Mouse (Mus musculus) CH12.LX (cell line): Measurements from ENCODE around the gene Zfp78.

Source experiments
- BHLHE40 ChIP-seq: IDR thresholded peaks from 2 replicates; pipeline ENCODE4 v1.6.1; 2011; ENCODE audit warnings: mild to moderate bottlenecking, low read depth, low read length, improper control_type of control experiment
- CTCF ChIP-seq, 2 experiments: IDR thresholded peaks in 1 of 2; conservative IDR thresholded peaks in 1 of 2; 2 replicates each; pipeline ENCODE4 v1.5.1; 2011 to 2012; ENCODE audit warnings: low read depth in 2 of 2, low read length in 2 of 2, improper control_type of control experiment in 1 of 2, inconsistent platforms in 1 of 2, mild to moderate bottlenecking in 1 of 2, moderate library complexity in 1 of 2
- EP300 ChIP-seq: IDR thresholded peaks from 2 replicates; pipeline ENCODE4 v1.6.1; 2011; ENCODE audit warnings: low read length, improper control_type of control experiment
- HCFC1 ChIP-seq: IDR thresholded peaks from 2 replicates; pipeline ENCODE4 v1.6.1; 2012; ENCODE audit warnings: low read depth, mild to moderate bottlenecking, inconsistent platforms, low read length, improper control_type of control experiment
- IRF4 ChIP-seq: IDR thresholded peaks from 2 replicates; pipeline ENCODE4 v1.6.1; 2014; ENCODE audit warnings: low read depth, mild to moderate bottlenecking, inconsistent platforms, low read length, improper control_type of control experiment
- MAX ChIP-seq: IDR thresholded peaks from 2 replicates; pipeline ENCODE4 v1.6.1; 2011; ENCODE audit warnings: low read length, improper control_type of control experiment
- MAZ ChIP-seq: IDR thresholded peaks from 2 replicates; pipeline ENCODE4 v1.6.1; 2012; ENCODE audit warnings: low read depth, mild to moderate bottlenecking, inconsistent platforms, low read length, improper control_type of control experiment, moderate library complexity
- MYC ChIP-seq: IDR thresholded peaks from 2 replicates; pipeline ENCODE4 v1.6.1; 2011; ENCODE audit warnings: low read depth, mild to moderate bottlenecking, improper control_type of control experiment, low read length
- NELFE ChIP-seq: IDR thresholded peaks from 2 replicates; pipeline ENCODE4 v1.6.1; 2011; ENCODE audit warnings: low read depth, low read length, improper control_type of control experiment
- NRF1 ChIP-seq: IDR thresholded peaks from 2 replicates; pipeline ENCODE4 v1.6.1; 2014; ENCODE audit warnings: low read depth, mild to moderate bottlenecking, inconsistent platforms, low read length, improper control_type of control experiment, moderate library complexity
- POLR2A ChIP-seq: IDR thresholded peaks from 2 replicates; pipeline ENCODE4 v1.6.1; 2011; ENCODE audit warnings: low read depth, mild to moderate bottlenecking, improper control_type of control experiment, low read length
- USF1 ChIP-seq: IDR thresholded peaks from 2 replicates; pipeline ENCODE4 v1.6.1; 2014; ENCODE audit warnings: low read depth, mild to moderate bottlenecking, inconsistent platforms, low read length, improper control_type of control experiment
- ZC3H11A ChIP-seq: IDR thresholded peaks from 2 replicates; pipeline ENCODE4 v1.6.1; 2012; ENCODE audit warnings: low read depth, mild to moderate bottlenecking, inconsistent platforms, low read length, improper control_type of control experiment
- ZKSCAN1 ChIP-seq: IDR thresholded peaks from 2 replicates; pipeline ENCODE4 v1.6.1; 2012; ENCODE audit warnings: low read depth, inconsistent platforms, low read length, improper control_type of control experiment, borderline replicate concordance

DNA sequence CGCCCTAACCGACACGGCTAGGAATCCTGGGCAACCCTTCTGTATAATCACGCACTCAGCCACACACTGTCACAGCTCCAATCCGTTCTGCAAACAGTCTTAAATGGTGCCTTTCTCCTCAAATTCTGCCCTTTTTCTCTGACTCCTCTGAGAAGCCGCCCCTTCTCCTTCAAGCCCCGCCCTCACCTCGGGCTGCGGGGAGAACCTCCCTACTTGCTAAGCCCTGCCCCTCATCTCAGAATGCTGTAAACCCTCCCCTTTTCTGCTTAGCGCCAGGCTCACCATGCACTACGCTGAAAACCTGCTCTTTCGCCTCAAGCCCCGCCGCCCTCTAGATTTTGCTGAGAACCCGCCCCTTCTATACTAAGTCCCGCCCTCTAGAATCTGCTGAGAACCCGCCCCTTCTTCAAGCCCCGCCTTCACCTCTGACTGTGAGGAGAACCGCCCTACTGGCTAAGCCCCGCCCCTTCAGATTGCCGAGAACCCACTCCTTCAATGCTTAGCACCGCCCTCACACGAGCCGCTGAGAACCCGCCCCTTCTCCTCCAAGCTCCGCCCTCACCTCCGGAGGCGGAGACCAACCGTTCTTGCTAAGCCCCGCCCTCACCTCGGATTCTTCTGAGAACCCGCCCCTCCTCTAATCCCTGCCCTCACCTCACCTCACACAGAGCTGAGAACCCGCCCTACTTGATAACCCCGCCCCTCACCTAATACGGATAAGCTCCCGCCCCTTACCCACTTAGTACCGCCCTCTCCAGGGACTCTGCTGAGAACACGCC, 623 bp upstream of the Zfp78 start:
- no peak for TF ChIP-seq HCFC1
- TF ChIP-seq MAZ = no peak
- TF ChIP-seq EP300 = no peak
- no peak for TF ChIP-seq POLR2A
- no peak for TF ChIP-seq ZC3H11A
- no peak for TF ChIP-seq NRF1
- no peak for TF ChIP-seq MAX
- TF ChIP-seq ZKSCAN1 = no peak
- no peak for TF ChIP-seq CTCF (conservative IDR thresholded peaks at IDR 0.05 in 1 of 2, IDR thresholded peaks at IDR 0.05 in 1 of 2; ENCODE audit: low read depth in 2 of 2, low read length in 2 of 2)
- TF ChIP-seq NELFE = no peak
- TF ChIP-seq USF1 = no peak
- TF ChIP-seq BHLHE40 = no peak
- TF ChIP-seq IRF4 = no peak
- no peak for TF ChIP-seq MYC
